Mouse (Mus musculus): Measurements from ENCODE around the gene Casz1. TPM values are rescaled to one million over a fixed set of nuclear protein-coding genes. Genes with fewer than 3 reads are reported as not detected.

Gene Casz1
- polyA plus RNA-seq, 1 experiment from 2014 or later, result 9.4 TPM

DNA sequence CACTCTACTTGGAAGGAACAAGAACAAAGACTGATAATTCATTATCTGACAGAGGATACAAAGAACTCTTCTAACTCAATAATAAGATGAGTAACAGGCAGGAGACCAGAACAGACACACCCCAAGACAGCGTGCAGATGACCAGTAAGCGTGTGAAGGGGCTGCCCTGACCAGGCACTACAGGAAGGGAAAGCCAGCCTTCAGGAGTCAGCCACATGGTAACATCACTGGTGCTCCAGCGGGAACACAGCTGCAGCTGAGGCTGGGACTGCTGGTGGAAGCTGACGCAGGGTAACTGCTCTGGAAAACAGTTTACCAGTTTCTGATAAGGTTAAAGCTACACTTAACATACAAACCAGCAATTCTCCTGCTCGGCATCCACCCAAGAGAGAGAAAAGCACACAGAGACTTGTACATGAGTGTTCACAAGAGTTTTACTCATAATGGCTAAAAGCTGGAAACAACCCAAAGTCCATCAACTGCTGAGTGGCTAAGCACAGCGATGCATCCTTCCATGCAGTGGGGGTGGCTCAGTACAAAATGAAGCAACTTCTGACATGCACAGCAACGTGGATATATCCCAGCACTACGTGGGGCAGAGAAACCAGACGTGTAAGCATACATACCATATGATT is 174.1 kb downstream of the Casz1 start:
- H3K4me1 ChIP-seq (replicated peaks; ENCODE audit: control insufficient read depth, insufficient read depth), result no peaks in the 10 kb centered on the region
- no peaks in the 10 kb centered on the region for H3K27me3 ChIP-seq (ENCODE audit: control insufficient read depth, insufficient read depth, low read length)
- TF ChIP-seq EP300 (optimal IDR thresholded peaks at IDR 0.05) (no peak), CTCF (IDR thresholded peaks at IDR 0.05; ENCODE audit: low read depth) (no peak)
- 0 out of 2 replicates have a peak overlapping the region, but pooled peaks have one; percentile 13 for H3K27ac ChIP-seq (replicated peaks)
- H3K4me2 ChIP-seq (replicated peaks; ENCODE audit: low read depth), result no peak overlapping the region
- H3K36me3 ChIP-seq (ENCODE audit: control insufficient read depth, insufficient read depth, low read length), result no peaks in the 10 kb centered on the region
- no peaks in the 10 kb centered on the region for H3K9me3 ChIP-seq (ENCODE audit: control insufficient read depth, low read length)
- H3K4me3 ChIP-seq (ENCODE audit: low read depth, low read length), result no peak overlapping the region
- no peak for DNase-seq (ENCODE audit: low spot score)
- WGBS, result 61% methylated on average over 9 of the region's 9 CpGs
- ATAC-seq (ENCODE audit: low FRiP score, low TSS enrichment), result no peak
- no peak overlapping the region for H3K9ac ChIP-seq (ENCODE audit: low read length)

DNA sequence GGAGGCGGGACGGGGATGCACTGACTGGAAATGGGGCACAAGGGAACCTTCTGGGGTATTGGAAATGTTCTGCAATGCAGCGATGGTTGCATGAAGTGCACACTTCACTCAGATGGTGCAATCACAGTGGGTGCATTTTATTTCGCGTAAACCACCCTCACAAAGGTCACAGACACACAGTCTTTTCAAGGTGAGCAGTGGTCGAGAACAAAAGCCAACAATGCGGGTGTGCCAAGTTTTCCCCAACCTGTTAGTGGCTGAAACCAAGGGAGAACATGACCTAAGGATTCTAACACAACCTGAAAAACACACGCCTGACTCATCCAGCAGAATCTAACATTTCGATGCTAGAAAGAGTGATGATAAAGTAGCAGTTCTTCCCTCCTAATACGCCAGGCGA is 174.7 kb downstream of the Casz1 start:
- Histone ChIP-seq H3K4me3 (ENCODE audit: low read depth, low read length) (no peak overlapping the region), H3K36me3 (ENCODE audit: control insufficient read depth, insufficient read depth, low read length) (no peaks in the 10 kb centered on the region), H3K27ac (replicated peaks) (no peak overlapping the region), H3K9ac (ENCODE audit: low read length) (no peak overlapping the region), H3K4me2 (replicated peaks; ENCODE audit: low read depth) (no peak overlapping the region), H3K9me3 (ENCODE audit: control insufficient read depth, low read length) (no peaks in the 10 kb centered on the region), H3K4me1 (replicated peaks; ENCODE audit: control insufficient read depth, insufficient read depth) (no peaks in the 10 kb centered on the region), H3K27me3 (ENCODE audit: control insufficient read depth, insufficient read depth, low read length) (no peaks in the 10 kb centered on the region)
- no peak for DNase-seq (ENCODE audit: low spot score)
- no peak for ATAC-seq (ENCODE audit: low FRiP score, low TSS enrichment)
- TF ChIP-seq EP300 (optimal IDR thresholded peaks at IDR 0.05), result no peak
- no peak for TF ChIP-seq CTCF (IDR thresholded peaks at IDR 0.05; ENCODE audit: low read depth)
- WGBS, result 79% methylated on average over 11 of the region's 11 CpGs

DNA sequence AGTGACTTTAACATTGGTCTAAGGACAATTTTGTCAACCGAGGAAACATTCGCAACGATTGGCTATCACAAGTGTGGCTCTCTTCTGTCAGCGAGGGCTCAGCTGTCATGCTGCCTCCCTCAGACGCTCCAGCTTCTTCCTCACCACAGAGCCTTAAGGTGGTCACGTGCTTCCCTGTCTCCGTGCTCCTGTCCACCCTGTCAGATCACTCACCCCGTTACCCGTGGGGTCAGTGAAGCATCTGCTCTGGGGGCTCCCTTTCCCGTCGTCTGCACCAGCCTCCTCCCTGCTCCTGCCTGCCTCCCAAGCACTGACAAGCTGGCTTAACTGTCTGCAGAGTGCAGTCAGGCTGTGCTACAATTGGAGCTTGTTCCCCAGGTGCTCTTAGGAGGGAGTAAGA is 175.6 kb downstream of the Casz1 start:
- DNase-seq (ENCODE audit: low spot score), result no peak
- no peaks in the 10 kb centered on the region for H3K4me1 ChIP-seq (replicated peaks; ENCODE audit: control insufficient read depth, insufficient read depth)
- H3K27me3 ChIP-seq (ENCODE audit: control insufficient read depth, insufficient read depth, low read length), result no peaks in the 10 kb centered on the region
- no peak overlapping the region for H3K4me3 ChIP-seq (ENCODE audit: low read depth, low read length)
- no peak overlapping the region for H3K27ac ChIP-seq (replicated peaks)
- ATAC-seq (ENCODE audit: low FRiP score, low TSS enrichment), result no peak
- TF ChIP-seq EP300 (optimal IDR thresholded peaks at IDR 0.05) (no peak), CTCF (IDR thresholded peaks at IDR 0.05; ENCODE audit: low read depth) (no peak)
- H3K9ac ChIP-seq (ENCODE audit: low read length), result no peak overlapping the region
- H3K36me3 ChIP-seq (ENCODE audit: control insufficient read depth, insufficient read depth, low read length), result no peaks in the 10 kb centered on the region
- 84% methylated on average over 11 of the region's 11 CpGs for WGBS
- no peaks in the 10 kb centered on the region for H3K9me3 ChIP-seq (ENCODE audit: control insufficient read depth, low read length)
- no peak overlapping the region for H3K4me2 ChIP-seq (replicated peaks; ENCODE audit: low read depth)

DNA sequence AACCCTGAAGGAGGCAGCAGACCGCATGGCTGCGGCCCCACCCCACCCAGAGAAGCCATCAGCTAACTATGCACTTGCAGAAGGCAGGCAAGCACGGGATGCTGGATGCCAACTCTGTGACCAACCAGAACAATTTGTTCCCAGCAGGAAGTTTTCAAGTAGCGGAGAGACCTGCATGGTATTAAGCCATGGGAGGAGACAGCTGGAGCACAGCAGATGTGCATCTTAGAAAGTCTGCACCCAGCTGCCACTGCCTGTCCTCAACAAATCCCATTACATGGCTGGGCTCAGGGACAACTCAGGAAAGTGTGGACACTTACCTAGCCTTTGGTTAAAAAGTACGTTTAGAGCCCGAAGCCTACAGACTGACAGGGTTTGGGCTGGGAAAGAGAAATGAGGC is 178.0 kb downstream of the Casz1 start:
- Histone ChIP-seq H3K4me3 (ENCODE audit: low read depth, low read length) (no peak overlapping the region), H3K4me2 (replicated peaks; ENCODE audit: low read depth) (no peak overlapping the region), H3K4me1 (replicated peaks; ENCODE audit: control insufficient read depth, insufficient read depth) (0 out of 2 replicates have a peak, but pooled peaks cover 2% of the 10 kb centered on the region), H3K27me3 (ENCODE audit: control insufficient read depth, insufficient read depth, low read length) (no peaks in the 10 kb centered on the region), H3K9me3 (ENCODE audit: control insufficient read depth, low read length) (no peaks in the 10 kb centered on the region), H3K36me3 (ENCODE audit: control insufficient read depth, insufficient read depth, low read length) (no peaks in the 10 kb centered on the region), H3K27ac (replicated peaks) (no peak overlapping the region; the same call in 1 of the 2 replicates), H3K9ac (ENCODE audit: low read length) (no peak overlapping the region)
- no peak for TF ChIP-seq CTCF (IDR thresholded peaks at IDR 0.05; ENCODE audit: low read depth)
- TF ChIP-seq EP300 (optimal IDR thresholded peaks at IDR 0.05), result no peak
- 72% methylated on average over 6 of the region's 6 CpGs for WGBS
- DNase-seq (ENCODE audit: low spot score) (no peak), ATAC-seq (ENCODE audit: low FRiP score, low TSS enrichment) (no peak)

DNA sequence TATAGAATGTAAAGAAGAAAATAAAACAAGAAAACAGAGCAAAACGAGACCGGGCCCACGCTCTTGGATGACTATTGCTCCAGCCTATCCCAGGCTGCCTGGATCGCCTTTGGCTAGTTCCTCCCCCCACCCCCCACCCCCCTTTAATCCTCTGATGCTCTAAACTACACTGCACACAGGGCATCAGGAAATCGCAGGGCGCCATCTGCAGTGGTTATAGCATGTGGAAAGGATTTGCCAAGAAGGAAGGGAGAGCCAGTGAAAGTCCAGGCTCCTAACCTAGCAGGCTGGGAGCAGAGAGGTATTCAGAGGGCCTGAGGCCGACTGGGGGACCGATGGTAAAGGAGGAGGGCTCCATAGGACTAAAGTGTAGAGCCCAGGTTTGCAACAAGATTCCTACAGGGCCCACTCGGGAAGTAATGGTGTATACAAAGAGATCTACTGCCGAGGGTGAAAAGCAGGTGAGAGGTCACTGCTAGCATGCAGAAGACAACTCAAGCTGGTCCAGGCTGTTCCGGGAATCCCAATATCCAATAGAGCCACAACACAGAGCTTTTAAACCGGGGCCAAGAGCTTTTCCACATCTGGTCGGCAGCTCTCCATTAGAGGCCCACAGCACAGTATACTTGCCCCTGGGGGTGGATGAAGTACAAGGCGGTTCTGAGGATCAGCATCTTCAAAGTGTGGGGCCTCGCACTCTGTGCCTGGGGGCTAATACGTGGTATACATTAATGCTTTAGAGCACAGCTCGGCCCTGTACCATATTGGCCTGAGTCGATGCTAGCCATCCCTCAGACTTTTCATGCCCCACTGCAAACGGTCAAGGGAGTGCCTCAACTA is 180.7 kb downstream of the Casz1 start:
- TF ChIP-seq EP300 (optimal IDR thresholded peaks at IDR 0.05) (no peak), CTCF (IDR thresholded peaks at IDR 0.05; ENCODE audit: low read depth) (no peak; the same call in 1 of the 2 replicates)
- Histone ChIP-seq H3K27me3 (ENCODE audit: control insufficient read depth, insufficient read depth, low read length) (no peaks in the 10 kb centered on the region), H3K9ac (ENCODE audit: low read length) (no peak overlapping the region), H3K9me3 (ENCODE audit: control insufficient read depth, low read length) (no peaks in the 10 kb centered on the region), H3K4me3 (ENCODE audit: low read depth, low read length) (no peak overlapping the region), H3K4me1 (replicated peaks; ENCODE audit: control insufficient read depth, insufficient read depth) (peaks cover 6% of the 10 kb centered on the region; the same call in 1 of the 2 replicates), H3K36me3 (ENCODE audit: control insufficient read depth, insufficient read depth, low read length) (no peaks in the 10 kb centered on the region), H3K4me2 (replicated peaks; ENCODE audit: low read depth) (no peak overlapping the region), H3K27ac (replicated peaks) (no peak overlapping the region)
- WGBS, result 74% methylated on average over 19 of the region's 19 CpGs
- no peak for ATAC-seq (ENCODE audit: low FRiP score, low TSS enrichment)
- no peak for DNase-seq (ENCODE audit: low spot score)
